Mouse (Mus musculus): ENCODE results near the gene Sh3bp5l. TPM values are rescaled to one million over a fixed set of nuclear protein-coding genes. Genes with fewer than 3 reads are reported as not detected.
"Not testable (repeated sequence)": the region's sequence is repeated elsewhere in the genome, so short reads cannot be mapped to it uniquely, and the experiment has no call there.

Sh3bp5l gene
- total RNA-seq, 2 experiments from 2014 or later = 53.5 to 59.2 TPM

DNA sequence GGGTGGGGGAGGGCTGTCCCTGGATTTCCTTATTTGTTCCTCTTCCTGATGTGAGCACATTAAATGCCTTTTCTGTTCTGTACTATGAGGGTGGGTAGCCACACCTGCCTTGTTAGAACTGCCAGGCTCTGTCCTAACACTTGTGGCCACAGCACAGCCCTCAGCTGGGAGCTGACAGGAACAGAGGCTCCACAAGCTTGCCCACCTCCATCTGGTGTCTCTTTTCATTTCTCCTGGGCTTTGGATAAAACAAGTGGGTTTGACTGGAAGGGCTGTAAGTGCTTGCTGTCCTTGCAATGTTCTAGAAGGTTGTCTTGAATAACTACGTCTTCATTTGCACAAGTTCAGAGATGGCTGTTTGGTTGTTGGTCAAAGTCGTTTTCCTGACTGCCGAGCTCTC is 24.4 kb downstream of the Sh3bp5l start:
- DNase-seq (ENCODE audit: extremely low spot score in 1 of 2, low spot score in 2 of 2) = no peak
- intact Hi-C loops (cut with DNase I) = loop anchor here (5.0 kb wide), 1 partner anchor 142 kb away; no protein-coding TSS in a partner anchor
- TF ChIP-seq CTCF (IDR thresholded peaks at IDR 0.05) = no peak
- no peak overlapping the region for H3K4me3 ChIP-seq
- no peak overlapping the region for H3K27ac ChIP-seq

DNA sequence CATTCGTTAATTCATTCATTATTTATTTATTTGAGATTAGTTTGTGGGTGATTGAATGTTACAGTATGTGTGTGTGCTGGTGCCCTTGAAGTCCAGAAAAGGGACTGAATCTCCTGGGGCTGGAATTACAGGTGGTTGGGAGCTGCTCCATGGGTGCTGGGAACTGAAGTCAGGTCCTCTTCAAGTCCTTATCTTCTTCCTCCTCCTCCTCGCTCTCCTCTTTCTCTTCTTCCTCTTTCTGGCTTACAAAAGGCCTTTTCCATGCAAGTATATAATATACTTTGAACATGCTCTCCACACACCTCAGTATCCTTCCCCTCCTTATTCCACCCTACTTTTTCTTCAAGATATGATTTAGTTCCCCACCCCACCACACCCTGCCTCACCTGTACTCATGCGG is 26.5 kb downstream of the Sh3bp5l start:
- TF ChIP-seq CTCF (IDR thresholded peaks at IDR 0.05) = no peak
- DNase-seq (ENCODE audit: extremely low spot score in 1 of 2, low spot score in 2 of 2) = no peak
- Histone ChIP-seq H3K27ac (no peak overlapping the region), H3K4me3 (no peak overlapping the region)
- intact Hi-C loops (cut with DNase I) = no loop called here

DNA sequence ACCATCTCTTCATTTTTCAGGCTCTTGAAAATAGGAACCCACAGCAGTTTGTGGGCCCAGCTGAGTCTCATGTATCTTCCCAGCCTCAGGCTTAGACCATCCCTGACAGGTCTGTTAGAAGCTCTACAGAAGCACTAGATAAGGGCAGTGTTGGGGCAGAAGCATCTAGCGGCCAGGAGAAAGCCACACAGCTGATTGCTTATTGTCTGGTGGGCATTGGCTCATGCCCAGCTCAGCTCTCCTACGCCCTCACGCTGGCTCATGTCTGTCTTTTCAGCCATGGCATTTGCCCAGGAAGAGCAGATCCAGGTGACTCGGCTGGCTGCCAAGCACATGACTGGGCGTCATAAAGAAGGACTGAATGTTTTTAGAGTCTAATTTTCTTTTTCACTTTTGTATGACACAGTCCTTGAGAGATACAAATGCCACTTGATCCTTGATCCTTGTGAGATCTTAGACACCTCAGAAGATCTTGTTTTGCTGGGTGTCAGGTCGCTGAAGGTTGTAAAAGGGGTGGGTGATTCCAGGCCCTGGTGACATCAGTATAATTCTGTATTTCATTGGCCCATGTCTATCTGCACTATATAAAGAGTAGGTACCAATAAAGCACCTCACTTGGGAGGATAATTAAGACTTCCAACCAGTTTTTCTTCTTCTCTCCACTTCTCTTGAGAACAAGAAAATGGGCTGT is 27.5 kb downstream of the Sh3bp5l start:
- DNase-seq (ENCODE audit: extremely low spot score in 1 of 2, low spot score in 2 of 2) = no peak
- Histone ChIP-seq H3K27ac (no peak overlapping the region), H3K4me3 (no peak overlapping the region)
- no peak for TF ChIP-seq CTCF (IDR thresholded peaks at IDR 0.05)
- intact Hi-C loops (cut with DNase I) = no loop called here

DNA sequence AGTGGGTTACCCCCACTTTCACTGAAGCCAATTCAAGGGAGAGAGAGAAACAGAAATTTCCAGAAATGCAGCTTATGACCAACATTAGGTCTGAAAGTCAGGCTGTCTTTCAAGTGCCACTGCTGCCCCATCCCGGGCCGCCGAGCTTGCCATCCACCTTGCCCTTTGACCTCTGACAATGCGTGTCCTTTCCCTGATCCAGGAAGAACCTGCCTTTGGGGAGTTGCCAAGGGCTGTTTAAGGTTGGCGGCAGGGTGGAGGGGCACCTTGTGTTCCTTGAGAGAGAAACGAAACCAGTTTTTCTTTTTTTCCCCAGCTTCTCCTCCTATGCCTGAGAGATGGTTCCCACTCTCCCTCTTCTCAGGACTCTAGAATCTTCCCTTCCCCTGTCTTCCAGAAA is 32.0 kb downstream of the Sh3bp5l start:
- DNase-seq (ENCODE audit: extremely low spot score in 1 of 2, low spot score in 2 of 2); H3K27ac ChIP-seq; H3K4me3 ChIP-seq; intact Hi-C loops (cut with DNase I): not testable (repeated sequence)

DNA sequence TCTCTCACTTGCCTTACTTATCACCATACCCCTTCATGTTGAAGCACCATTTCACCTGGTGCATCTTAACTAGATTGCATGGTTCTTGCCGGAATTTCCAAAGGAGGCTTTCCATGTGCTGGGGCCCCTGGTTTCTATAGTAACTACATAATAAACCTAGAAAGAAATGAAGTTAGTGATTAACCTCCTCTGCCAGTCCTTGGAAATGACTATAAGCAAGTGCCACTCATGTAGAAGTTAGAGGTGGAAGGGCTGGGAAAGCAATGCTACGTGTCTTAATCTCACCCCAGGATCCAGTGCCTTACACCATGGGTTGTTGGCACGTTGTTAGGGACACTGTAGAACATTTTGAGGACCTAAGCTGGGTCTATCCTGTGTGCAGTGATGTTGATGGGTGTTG is 33.9 kb downstream of the Sh3bp5l start:
- TF ChIP-seq CTCF (IDR thresholded peaks at IDR 0.05) = no peak

GRCm38 (mm10) chr11:58366191-58366590 is 35.7 kb downstream of the Sh3bp5l start:
- intact Hi-C loops (cut with DNase I); H3K4me3 ChIP-seq; H3K27ac ChIP-seq; DNase-seq (ENCODE audit: extremely low spot score in 1 of 2, low spot score in 2 of 2): not testable (repeated sequence)

More for the DNA sequence above, 33.9 kb downstream of the Sh3bp5l start:
- no peak for DNase-seq (ENCODE audit: extremely low spot score in 1 of 2, low spot score in 2 of 2)
- Histone ChIP-seq H3K27ac (no peak overlapping the region), H3K4me3 (no peak overlapping the region)
- intact Hi-C loops (cut with DNase I) = no loop called here

- no peak for TF ChIP-seq CTCF (IDR thresholded peaks at IDR 0.05)
- no peak for DNase-seq (ENCODE audit: extremely low spot score in 1 of 2, low spot score in 2 of 2)
- no peak overlapping the region for H3K27ac ChIP-seq
- no peak overlapping the region for H3K4me3 ChIP-seq
- intact Hi-C loops (cut with DNase I) = no loop called here
Measured at GRCm38 (mm10) chr11:58377273-58377672, 46.7 kb downstream of the Sh3bp5l start.

GRCm38 (mm10) chr11:58377686-58378085 is 47.2 kb downstream of the Sh3bp5l start:
- intact Hi-C loops (cut with DNase I) = no loop called here
- TF ChIP-seq CTCF (IDR thresholded peaks at IDR 0.05) = no peak
- H3K4me3 ChIP-seq = no peak overlapping the region
- DNase-seq (ENCODE audit: extremely low spot score in 1 of 2, low spot score in 2 of 2) = no peak
- H3K27ac ChIP-seq = no peak overlapping the region

GRCm38 (mm10) chr11:58378763-58379278 is 48.3 kb downstream of the Sh3bp5l start, which contains the start of gene Lypd8:
Gene Lypd8 (plus strand): TSS chr11:58379043.
- no peak within 1 kb of the TSS for H3K4me3 ChIP-seq
- no peak for TF ChIP-seq CTCF (IDR thresholded peaks at IDR 0.05)
- H3K27ac ChIP-seq = no peak within 1 kb of the TSS
- intact Hi-C loops (cut with DNase I) = no loop called here
- DNase-seq (ENCODE audit: extremely low spot score in 1 of 2, low spot score in 2 of 2) = no peak

DNA sequence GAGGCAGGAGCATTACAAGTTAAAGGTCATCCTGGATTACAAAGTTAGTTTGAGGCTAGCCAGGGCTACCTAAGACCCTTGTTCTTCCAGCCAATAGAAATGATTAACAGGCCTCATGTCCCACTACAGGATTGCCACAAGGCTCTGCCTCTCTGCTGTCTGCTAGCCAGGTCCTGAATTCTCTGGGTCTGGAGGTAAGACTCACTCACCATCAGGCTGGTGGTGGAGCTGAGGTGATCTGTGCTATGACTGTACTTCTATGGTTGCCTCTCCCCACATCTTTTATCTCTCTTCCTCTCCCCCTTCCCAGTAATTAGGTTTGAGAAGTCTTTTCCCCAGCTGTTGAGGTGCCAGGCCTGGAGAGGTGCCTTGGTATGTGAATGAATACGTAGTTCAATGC is 49.0 kb downstream of the Sh3bp5l start:
- H3K4me3 ChIP-seq = no peak overlapping the region
- H3K27ac ChIP-seq = no peak overlapping the region
- no peak for DNase-seq (ENCODE audit: extremely low spot score in 1 of 2, low spot score in 2 of 2)
- no peak for TF ChIP-seq CTCF (IDR thresholded peaks at IDR 0.05)
- intact Hi-C loops (cut with DNase I) = no loop called here

DNA sequence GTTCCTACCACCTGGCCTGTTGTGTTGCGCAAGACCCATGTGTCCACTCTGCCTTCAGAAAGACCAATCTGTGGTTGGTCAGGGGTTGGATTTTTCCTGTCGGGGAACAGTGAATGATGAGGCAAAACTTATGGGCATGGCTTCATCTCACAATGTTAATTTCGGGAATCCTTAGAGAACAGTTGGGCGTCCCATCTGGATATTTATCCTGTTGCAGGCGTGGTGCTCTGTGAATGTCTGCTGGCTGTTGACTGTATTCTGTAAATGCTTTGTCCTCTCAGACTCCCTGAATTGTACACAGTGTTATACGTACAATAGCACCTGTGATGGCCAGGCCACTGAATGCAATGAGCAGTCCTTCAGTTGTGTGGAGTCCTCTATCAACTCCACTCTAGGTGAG is 51.9 kb downstream of the Sh3bp5l start:
- Histone ChIP-seq H3K27ac (no peak overlapping the region), H3K4me3 (no peak overlapping the region)
- intact Hi-C loops (cut with DNase I) = no loop called here
- no peak for TF ChIP-seq CTCF (IDR thresholded peaks at IDR 0.05)
- no peak for DNase-seq (ENCODE audit: extremely low spot score in 1 of 2, low spot score in 2 of 2)

Other genes with a start within 250 kb of the Sh3bp5l start
- not detected for gene Gm12248, start 237.6 kb upstream of the Sh3bp5l start, total RNA-seq (2021)
- 10 to 100 TPM; 50.9 to 52.2 TPM for gene Cnot8, start 226.6 kb upstream of the Sh3bp5l start, total RNA-seq (2021)
- gene Gemin5, start 162.2 kb upstream of the Sh3bp5l start, total RNA-seq (2021) = 10 to 100 TPM; 16.8 to 19.7 TPM
- 10 to 100 TPM; 35.7 to 41.5 TPM for gene Mrpl22, start 159.1 kb upstream of the Sh3bp5l start, total RNA-seq (2021)
- 1 to 10 TPM; 3.6 to 4.2 TPM for gene Igtp, start 131.2 kb upstream of the Sh3bp5l start, total RNA-seq (2021)
- 1 to 10 TPM; 2.2 to 2.8 TPM for gene Irgm2, start 131.1 kb upstream of the Sh3bp5l start, total RNA-seq (2021)
- not detected for gene 4930438A08Rik, start 55.9 kb upstream of the Sh3bp5l start, total RNA-seq (2021)
- 10 to 100 TPM; 31.4 to 31.9 TPM for gene Zfp692, start 23.7 kb upstream of the Sh3bp5l start, total RNA-seq (2021)
- 10 to 100 TPM; 46.2 to 49.7 TPM for gene Zfp672, start 385 bp upstream of the Sh3bp5l start, total RNA-seq (2021)
- not detected for gene Lypd8, start 48.3 kb downstream of the Sh3bp5l start, total RNA-seq (2021)
- not detected for gene 1810065E05Rik, start 90.4 kb downstream of the Sh3bp5l start, total RNA-seq (2021)
- not detected for gene Gm12253, start 101.8 kb downstream of the Sh3bp5l start, total RNA-seq (2021)
- gene Lypd9, start 122.2 kb downstream of the Sh3bp5l start, total RNA-seq (2021) = not detected
- gene Olfr30, start 131.5 kb downstream of the Sh3bp5l start, total RNA-seq (2021) = not detected
- not detected for gene Olfr332, start 161.8 kb downstream of the Sh3bp5l start, total RNA-seq (2021)
- not detected for gene Olfr331, start 171.8 kb downstream of the Sh3bp5l start, total RNA-seq (2021)
- gene Olfr330, start 204.1 kb downstream of the Sh3bp5l start, total RNA-seq (2021) = not detected
- not detected for gene Olfr329-ps, start 215.7 kb downstream of the Sh3bp5l start, total RNA-seq (2021)
- under 1 TPM; 0.12 to 0.27 TPM for gene Olfr328, start 224.9 kb downstream of the Sh3bp5l start, total RNA-seq (2021)
- not detected for gene Olfr224, start 239.8 kb downstream of the Sh3bp5l start, total RNA-seq (2021)
- gene Olfr325, start 247.0 kb downstream of the Sh3bp5l start, total RNA-seq (2021) = not detected

All from left cerebral cortex, adult 2 months (tissue).